Mouse (Mus musculus) intestine, postnatal 0 days (tissue): ENCODE results near the gene Xrn1. TPM values are rescaled to one million over a fixed set of nuclear protein-coding genes. Genes with fewer than 3 reads are reported as not detected.
A peak's percentile ranks its signal among the peaks of the same experiment; 100 is the strongest.

Experiments
- ATAC-seq: fragments of 200-750 bp; cut with Nextera tagmentation; 2 replicates; pipeline ENCODE4 v1.8.0; 2017; ENCODE audit warnings: mild to moderate bottlenecking, moderate TSS enrichment, moderate library complexity
- H3K27ac ChIP-seq: fragments of 300-500 bp; sonication (generic); 2 replicates; pipeline ENCODE4 v1.5.1; 2014; ENCODE audit warnings: mild to moderate bottlenecking, low read depth, low read length, moderate library complexity
- H3K27me3 ChIP-seq: fragments of 300-500 bp; sonication (generic); replicated peaks from 2 replicates; pipeline ENCODE4 v1.6.1; 2014; ENCODE audit warnings: low read length, mixed read lengths; ENCODE audit not compliant: control insufficient read depth, insufficient read depth
- H3K36me3 ChIP-seq: fragments of 300-500 bp; sonication (generic); 2 replicates; pipeline ENCODE4 v1.6.1; 2014; ENCODE audit warnings: mild to moderate bottlenecking, moderate library complexity; ENCODE audit not compliant: control insufficient read depth, insufficient read depth
- H3K4me1 ChIP-seq: fragments of 300-500 bp; sonication (generic); replicated peaks from 2 replicates; pipeline ENCODE4 v1.6.1; 2014; ENCODE audit warnings: antibody characterized with exemption, low read length, mixed read lengths; ENCODE audit not compliant: control insufficient read depth, insufficient read depth
- H3K4me2 ChIP-seq: fragments of 300-500 bp; sonication (generic); replicated peaks from 2 replicates; pipeline ENCODE4 v1.6.1; 2014; ENCODE audit warnings: low read depth, mild to moderate bottlenecking, moderate library complexity
- H3K4me3 ChIP-seq: fragments of 300-500 bp; sonication (generic); 2 replicates; pipeline ENCODE4 v1.5.1; 2014; ENCODE audit warnings: low read depth, low read length
- H3K9ac ChIP-seq: fragments of 300-500 bp; sonication (generic); 2 replicates; pipeline ENCODE4 v1.6.1; 2014; ENCODE audit warnings: mild to moderate bottlenecking, low read depth, low read length
- H3K9me3 ChIP-seq: fragments of 300-500 bp; sonication (generic); 2 replicates; pipeline ENCODE4 v1.6.1; 2016; ENCODE audit warnings: mixed run types; ENCODE audit not compliant: control insufficient read depth
- CTCF ChIP-seq: sonication (generic); IDR thresholded peaks from 2 replicates; pipeline ENCODE4 v1.5.1; 2016; ENCODE audit warnings: low read depth, mild to moderate bottlenecking, control low read depth, antibody characterized with exemption, moderate library complexity
- WGBS: fragments of 180-500 bp; shearing (Covaris S2); extraction: QIAGEN DNeasy Blood & Tissue Kit; methylation state at CpG from one replicate; pipeline ENCODE4 v1.1.7; 2014; 5-methylcytosine and 5-hydroxymethylcytosine counted together
- polyA plus RNA-seq: library from polyadenylated mRNA; unstranded; fragments of >200 nt; fragmentation: Nextera tagmentation; extraction: Ambion mirVana; gene quantifications from 2 replicates; pipeline ENCODE4 v1.2.1, GENCODE M21; 2015

The Xrn1 gene
- polyA plus RNA-seq, 1 experiment from 2014 or later = 7.4 TPM

DNA sequence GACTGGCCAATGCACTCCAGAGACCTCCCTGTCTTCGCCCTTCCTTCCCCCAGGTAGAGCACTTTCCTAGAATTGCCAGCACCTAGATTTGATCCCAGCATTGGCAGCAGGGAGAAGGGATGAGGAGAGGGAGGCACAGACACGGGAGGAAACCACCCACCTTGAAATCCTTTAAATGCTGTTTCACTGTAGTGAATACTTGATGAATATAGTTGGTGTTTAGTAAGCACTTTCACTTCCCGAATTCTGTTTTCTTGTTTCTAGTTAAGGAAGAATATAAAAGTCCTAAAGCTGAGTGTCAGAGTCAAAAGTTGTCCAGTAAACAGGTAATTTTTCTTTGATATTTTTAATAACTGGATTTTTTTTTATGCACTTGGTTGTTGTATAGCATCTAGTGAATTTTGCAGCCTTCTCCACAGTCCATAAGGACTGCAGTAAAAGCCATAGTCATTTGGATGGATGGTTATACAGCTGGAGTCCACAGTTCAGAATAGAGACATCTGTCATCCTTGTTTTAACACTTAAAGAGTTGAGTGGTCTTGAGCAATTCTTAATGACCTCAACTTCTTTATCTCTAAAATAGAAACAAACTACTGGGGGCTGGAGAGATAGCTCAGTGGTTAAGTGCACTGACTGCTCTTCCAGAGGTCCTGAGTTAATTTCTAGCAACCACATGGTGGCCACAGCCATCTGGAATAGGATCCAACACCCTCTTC is 81.0 kb downstream of the Xrn1 start:
- Histone ChIP-seq H3K36me3 (peaks cover 51% of the 10 kb centered on the region), H3K27me3 (no peaks in the 10 kb centered on the region), H3K4me2 (no peak overlapping the region), H3K4me1 (no peaks in the 10 kb centered on the region), H3K9me3 (no peaks in the 10 kb centered on the region), H3K9ac (no peak overlapping the region), H3K4me3 (no peak overlapping the region), H3K27ac (no peak overlapping the region)
- ATAC-seq = no peak
- no peak for TF ChIP-seq CTCF
- 93% methylated on average over 3 of the region's 3 CpGs for WGBS

GRCm38 (mm10) chr9:96044214-96044613 is 89.7 kb downstream of the Xrn1 start:
- H3K4me1 ChIP-seq = no peaks in the 10 kb centered on the region
- no peak for TF ChIP-seq CTCF
- no peak overlapping the region for H3K27ac ChIP-seq
- H3K4me3 ChIP-seq = no peak overlapping the region
- no peak overlapping the region for H3K4me2 ChIP-seq
- 91% methylated on average over 3 of the region's 3 CpGs for WGBS
- H3K9me3 ChIP-seq = no peaks in the 10 kb centered on the region
- peaks cover 75% of the 10 kb centered on the region for H3K36me3 ChIP-seq
- H3K27me3 ChIP-seq = no peaks in the 10 kb centered on the region
- no peak overlapping the region for H3K9ac ChIP-seq
- no peak for ATAC-seq

DNA sequence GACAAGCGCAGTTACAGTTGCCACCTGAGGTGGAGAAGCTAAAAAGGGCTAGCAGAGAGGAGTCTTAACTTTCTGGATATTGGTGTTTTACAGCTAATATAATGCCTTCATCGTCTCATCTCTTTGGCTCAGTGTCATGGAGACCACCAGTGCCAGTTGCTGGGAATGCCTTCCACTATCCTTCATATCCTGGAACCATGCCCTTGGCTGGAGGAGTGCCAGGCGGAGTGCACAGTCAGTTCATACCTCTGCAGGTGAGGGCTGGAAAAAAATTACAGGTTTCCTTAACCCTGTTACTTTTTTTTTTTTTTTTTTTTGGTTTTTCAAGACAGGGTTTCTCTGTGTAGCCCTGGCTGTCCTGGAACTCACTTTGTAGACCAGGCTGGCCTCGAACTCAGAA is 96.9 kb downstream of the Xrn1 start:
- Histone ChIP-seq H3K9me3 (no peaks in the 10 kb centered on the region), H3K4me3 (no peak overlapping the region), H3K4me1 (no peaks in the 10 kb centered on the region), H3K27me3 (no peaks in the 10 kb centered on the region), H3K27ac (no peak overlapping the region), H3K4me2 (no peak overlapping the region), H3K9ac (no peak overlapping the region), H3K36me3 (peaks cover 71% of the 10 kb centered on the region)
- TF ChIP-seq CTCF = no peak
- WGBS = 98% methylated on average over 4 of the region's 4 CpGs
- ATAC-seq = no peak

DNA sequence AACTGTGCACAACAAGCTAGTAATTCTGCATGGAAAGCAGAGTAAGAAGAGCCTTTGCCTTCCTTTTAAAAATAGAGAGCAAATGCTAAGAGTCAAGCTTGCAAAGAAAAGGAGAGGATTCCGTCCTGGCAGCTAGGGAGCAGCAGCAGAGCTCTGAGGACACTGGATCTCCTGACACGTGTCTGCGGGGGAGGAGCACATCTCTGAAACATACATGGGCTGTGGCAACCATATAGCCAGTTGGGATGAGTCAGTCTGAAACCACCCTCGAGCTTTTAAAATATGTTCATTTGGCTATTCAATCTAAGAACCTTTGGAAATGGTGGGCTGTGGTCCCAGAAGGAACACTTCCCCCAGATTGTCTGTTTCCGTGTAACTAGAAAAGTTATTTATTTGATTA is 100.3 kb downstream of the Xrn1 start:
- no peaks in the 10 kb centered on the region for H3K4me1 ChIP-seq
- no peaks in the 10 kb centered on the region for H3K9me3 ChIP-seq
- 85% methylated on average over 5 of the region's 5 CpGs for WGBS
- ATAC-seq = no peak
- no peak overlapping the region for H3K9ac ChIP-seq
- H3K36me3 ChIP-seq = peaks cover 59% of the 10 kb centered on the region
- no peak overlapping the region for H3K4me2 ChIP-seq
- no peaks in the 10 kb centered on the region for H3K27me3 ChIP-seq
- no peak overlapping the region for H3K27ac ChIP-seq
- TF ChIP-seq CTCF = 0 out of 2 replicates have a peak, but pooled peaks have one; percentile 3
- no peak overlapping the region for H3K4me3 ChIP-seq

DNA sequence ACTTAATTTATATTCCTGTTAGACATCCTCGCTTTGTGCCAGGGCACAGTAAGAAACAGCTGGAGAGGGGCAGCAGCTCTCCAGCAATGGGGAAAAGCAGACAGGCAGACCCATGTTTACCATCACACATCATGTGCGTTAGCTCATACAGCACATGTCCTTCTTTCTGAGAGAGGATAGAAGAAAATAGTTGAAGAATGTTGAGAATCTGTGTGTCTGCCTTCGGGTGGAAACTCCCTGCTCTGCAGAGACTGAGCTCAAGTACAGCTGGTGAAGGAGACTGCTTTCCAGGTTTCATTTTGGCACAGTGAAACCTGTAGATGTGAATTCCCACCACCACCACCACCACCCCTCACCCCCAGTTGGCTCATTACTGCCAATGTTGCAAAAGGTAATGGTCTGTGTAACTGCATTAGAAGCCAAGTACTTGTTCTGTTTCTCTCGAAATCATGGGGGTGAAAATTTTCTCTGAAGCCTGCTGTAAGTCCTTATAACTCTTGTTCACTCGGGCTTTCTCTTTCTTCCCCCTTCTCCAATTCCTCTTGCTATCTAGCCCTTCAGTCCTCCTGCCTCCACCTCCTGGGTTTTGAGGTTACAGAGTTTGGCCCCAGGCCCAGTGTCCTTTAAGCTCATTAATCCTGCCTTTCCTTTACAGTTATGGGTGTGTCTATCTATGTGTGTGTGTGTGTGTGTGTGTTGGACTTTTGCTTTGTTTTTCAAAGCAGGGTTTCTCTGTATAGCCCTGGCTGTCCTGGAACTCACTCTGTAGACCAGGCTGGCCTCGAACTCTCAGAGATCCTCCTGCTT is 102.1 kb downstream of the Xrn1 start:
- no peak overlapping the region for H3K9ac ChIP-seq

GRCm38 (mm10) chr9:96063083-96063802 is 108.7 kb downstream of the Xrn1 start:
- Histone ChIP-seq H3K27ac (no peak overlapping the region), H3K4me2 (no peak overlapping the region), H3K9me3 (no peaks in the 10 kb centered on the region), H3K36me3 (peaks cover 6% of the 10 kb centered on the region; the same call in 1 of the 2 replicates), H3K4me3 (no peak overlapping the region), H3K4me1 (no peaks in the 10 kb centered on the region), H3K27me3 (no peaks in the 10 kb centered on the region), H3K9ac (no peak overlapping the region)
- WGBS = 64% methylated on average over 2 of the region's 2 CpGs
- no peak for ATAC-seq
- no peak for TF ChIP-seq CTCF

More for the DNA sequence above, 102.1 kb downstream of the Xrn1 start:
- H3K27ac ChIP-seq = no peak overlapping the region
- no peak for TF ChIP-seq CTCF
- whole genome bisulfite sequencing = 81% methylated on average over 6 of the region's 6 CpGs
- H3K4me2 ChIP-seq = no peak overlapping the region
- no peak overlapping the region for H3K4me3 ChIP-seq
- H3K9me3 ChIP-seq = no peaks in the 10 kb centered on the region
- no peaks in the 10 kb centered on the region for H3K4me1 ChIP-seq
- ATAC-seq = no peak
- peaks cover 42% of the 10 kb centered on the region for H3K36me3 ChIP-seq
- no peaks in the 10 kb centered on the region for H3K27me3 ChIP-seq
